Mouse (Mus musculus) G1E (cell line): ENCODE data around the gene Trim38.

Experiments
- CTCF ChIP-seq: IDR thresholded peaks from 2 replicates; pipeline ENCODE4 v1.5.1; 2012; ENCODE audit warnings: low read depth, low read length, inconsistent platforms, mixed read lengths
- GATA1 ChIP-seq: IDR thresholded peaks from 2 replicates; pipeline ENCODE4 v1.6.1; 2012; ENCODE audit warnings: borderline replicate concordance, low read length, inconsistent platforms, mixed read lengths
- GATA2 ChIP-seq: IDR thresholded peaks from 2 replicates; pipeline ENCODE4 v1.6.1; 2012; ENCODE audit warnings: low read depth, low read length, inconsistent platforms, borderline replicate concordance
- POLR2AphosphoS5 ChIP-seq: IDR thresholded peaks from 2 replicates; pipeline ENCODE4 v1.6.1; 2012; ENCODE audit warnings: low read depth, low read length, inconsistent platforms; ENCODE audit not compliant: insufficient replicate concordance
- TAL1 ChIP-seq: conservative IDR thresholded peaks from 2 replicates; pipeline ENCODE4 v1.6.1; 2012; ENCODE audit warnings: low read depth, low read length, inconsistent platforms, mixed read lengths

DNA sequence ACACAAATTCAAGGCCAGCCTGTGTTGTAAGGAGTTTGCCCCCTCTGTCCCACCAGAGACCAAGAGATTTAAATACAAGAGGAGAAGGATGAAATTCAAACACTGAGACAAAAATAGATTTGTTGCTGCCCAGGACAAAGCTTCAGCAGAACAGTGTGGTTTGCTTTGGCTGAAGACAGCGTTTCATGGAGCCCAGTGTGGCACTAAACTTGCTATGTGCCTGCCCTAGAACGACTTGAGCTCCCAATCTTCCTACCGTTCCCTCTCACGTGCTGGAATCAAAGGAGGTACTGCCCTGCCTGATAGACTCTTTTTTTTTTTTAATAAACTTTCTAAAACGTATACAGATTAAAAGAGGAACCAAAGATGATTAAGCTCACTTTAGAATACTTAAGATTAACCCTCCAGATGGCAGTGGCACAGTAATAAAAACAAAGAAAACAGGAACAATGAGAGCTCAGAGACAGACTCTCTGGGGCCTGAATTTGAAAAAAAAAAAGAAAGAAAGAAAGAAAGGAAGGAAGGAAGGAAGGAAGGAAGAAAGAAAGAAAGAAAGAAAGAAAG lies 797 bp upstream of the Trim38 start:
- TF ChIP-seq CTCF, result no peak
- no peak for TF ChIP-seq TAL1
- TF ChIP-seq GATA1, result no peak
- no peak for TF ChIP-seq POLR2AphosphoS5
- no peak for TF ChIP-seq GATA2
